Mouse (Mus musculus): ENCODE measurements around the gene Slc39a11.

Slc39a11 gene

GRCm38 (mm10) chr11:113649353-113650210 lies at the start of gene Slc39a11:
Slc39a11 (minus strand) TSS chr11:113650079.
- DNase-seq (ENCODE audit: low spot score): peak; percentile 56

GRCm38 (mm10) chr11:113699643-113700042 lies 49.8 kb upstream of the Slc39a11 start:
- DNase-seq (ENCODE audit: low spot score): no peak

GRCm38 (mm10) chr11:113698013-113698545 lies 48.2 kb upstream of the Slc39a11 start:
- no peak for DNase-seq (ENCODE audit: low spot score)

GRCm38 (mm10) chr11:113697571-113697970 lies 47.7 kb upstream of the Slc39a11 start:
- no peak for DNase-seq (ENCODE audit: low spot score)

GRCm38 (mm10) chr11:113691851-113692250 lies 42.0 kb upstream of the Slc39a11 start:
- DNase-seq (ENCODE audit: low spot score): no peak

GRCm38 (mm10) chr11:113691318-113691717 lies 41.4 kb upstream of the Slc39a11 start:
- no peak for DNase-seq (ENCODE audit: low spot score)

- DNase-seq (ENCODE audit: low spot score): no peak
Observed at GRCm38 (mm10) chr11:113690506-113690905, 40.6 kb upstream of the Slc39a11 start.

GRCm38 (mm10) chr11:113687031-113687430 lies 37.2 kb upstream of the Slc39a11 start:
- DNase-seq (ENCODE audit: low spot score): no peak

GRCm38 (mm10) chr11:113684707-113685426 lies 35.0 kb upstream of the Slc39a11 start:
- DNase-seq (ENCODE audit: low spot score): no peak

GRCm38 (mm10) chr11:113683957-113684706 lies 34.3 kb upstream of the Slc39a11 start, which contains the start of the genes Fam104a and D11Wsu47e:
Fam104a (minus strand) TSS chr11:113684155.
D11Wsu47e (plus strand) TSS chr11:113684412.
- peak; percentile 94 for DNase-seq (ENCODE audit: low spot score)

- no peak for DNase-seq (ENCODE audit: low spot score)
Observed at GRCm38 (mm10) chr11:113683627-113683956, 33.7 kb upstream of the Slc39a11 start.

GRCm38 (mm10) chr11:113682897-113683626 lies 33.2 kb upstream of the Slc39a11 start:
- DNase-seq (ENCODE audit: low spot score): peak; percentile 47

- DNase-seq (ENCODE audit: low spot score): no peak
Observed at GRCm38 (mm10) chr11:113681979-113682378, 32.1 kb upstream of the Slc39a11 start.

- DNase-seq (ENCODE audit: low spot score): no peak
Observed at GRCm38 (mm10) chr11:113680954-113681353, 31.1 kb upstream of the Slc39a11 start.

GRCm38 (mm10) chr11:113678373-113678772 lies 28.5 kb upstream of the Slc39a11 start:
- DNase-seq (ENCODE audit: low spot score): no peak

GRCm38 (mm10) chr11:113677378-113677777 lies 27.5 kb upstream of the Slc39a11 start:
- DNase-seq (ENCODE audit: low spot score): no peak

GRCm38 (mm10) chr11:113676847-113677246 lies 27.0 kb upstream of the Slc39a11 start:
- no peak for DNase-seq (ENCODE audit: low spot score)

GRCm38 (mm10) chr11:113674595-113674994 lies 24.7 kb upstream of the Slc39a11 start:
- DNase-seq (ENCODE audit: low spot score): no peak

- DNase-seq (ENCODE audit: low spot score): no peak
Observed at GRCm38 (mm10) chr11:113673614-113674013, 23.7 kb upstream of the Slc39a11 start.

- DNase-seq (ENCODE audit: low spot score): no peak
Observed at GRCm38 (mm10) chr11:113669711-113670110, 19.8 kb upstream of the Slc39a11 start.

GRCm38 (mm10) chr11:113668857-113669256 lies 19.0 kb upstream of the Slc39a11 start:
- no peak for DNase-seq (ENCODE audit: low spot score)
